Mouse (Mus musculus) hindbrain, postnatal 0 days (tissue): ENCODE data around the gene Syne2. TPM values are rescaled to one million over a fixed set of nuclear protein-coding genes. Genes with fewer than 3 reads are reported as not detected.

Experiments used
- ATAC-seq: fragments of 200-750 bp; cut with Nextera tagmentation; 2 replicates; pipeline ENCODE4 v1.8.0; 2017; ENCODE audit warnings: mild to moderate bottlenecking, moderate TSS enrichment, moderate library complexity
- DNase-seq: peaks from one replicate; pipeline ENCODE4 v3.0.0-alpha.2; 2015; ENCODE audit warnings: low spot score
- H3K27ac ChIP-seq: fragments of 300-500 bp; sonication (generic); 2 replicates; pipeline ENCODE4 v1.5.1; 2014; ENCODE audit warnings: mild to moderate bottlenecking
- H3K27me3 ChIP-seq: fragments of 300-500 bp; sonication (generic); 2 replicates; pipeline ENCODE4 v1.6.1; 2014; ENCODE audit warnings: low read length, mixed read lengths; ENCODE audit not compliant: insufficient read depth
- H3K36me3 ChIP-seq: fragments of 300-500 bp; sonication (generic); 2 replicates; pipeline ENCODE4 v1.6.1; 2014; ENCODE audit warnings: low read length, mixed read lengths; ENCODE audit not compliant: insufficient read depth
- H3K4me1 ChIP-seq: fragments of 300-500 bp; sonication (generic); 2 replicates; pipeline ENCODE4 v1.6.1; 2014; ENCODE audit warnings: antibody characterized with exemption, low read length, mixed read lengths; ENCODE audit not compliant: insufficient read depth
- H3K4me2 ChIP-seq: fragments of 300-500 bp; sonication (generic); 2 replicates; pipeline ENCODE4 v1.6.1; 2014; ENCODE audit warnings: low read depth, mild to moderate bottlenecking, low read length, moderate library complexity, mixed read lengths
- H3K4me3 ChIP-seq: fragments of 300-500 bp; sonication (generic); 2 replicates; pipeline ENCODE4 v1.5.1; 2014; ENCODE audit warnings: low read length
- H3K9ac ChIP-seq: fragments of 300-500 bp; sonication (generic); replicated peaks from 2 replicates; pipeline ENCODE4 v1.6.1; 2014; ENCODE audit warnings: mild to moderate bottlenecking, low read length, moderate library complexity, mixed read lengths
- H3K9me3 ChIP-seq: fragments of 300-500 bp; sonication (generic); 2 replicates; pipeline ENCODE4 v1.6.1; 2016; ENCODE audit warnings: low read length, mixed read lengths
- CTCF ChIP-seq: IDR thresholded peaks from 2 replicates; pipeline ENCODE4 v1.5.1; 2016; ENCODE audit warnings: antibody characterized with exemption, control low read depth, low read depth
- WGBS: fragments of 180-500 bp; shearing (Covaris S2); extraction: QIAGEN DNeasy Blood & Tissue Kit; methylation state at CpG from one replicate; pipeline ENCODE4 v1.1.7; 2014; 5-methylcytosine and 5-hydroxymethylcytosine counted together
- polyA plus RNA-seq: library from polyadenylated mRNA; unstranded; fragments of >200 nt; fragmentation: Nextera tagmentation; extraction: Ambion mirVana; gene quantifications from 2 replicates; pipeline ENCODE4 v1.2.1, GENCODE M21; 2015
- total RNA-seq: library from RNA; depleted of rRNA; stranded (reverse); fragments of >200 nt; gene quantifications from 2 replicates; pipeline ENCODE4 v1.2.3, GENCODE M21; 2014

Gene Syne2
- total and polyA plus RNA-seq, 2 experiments from 2014 or later, result 26.1 to 39.3 TPM

- TF ChIP-seq CTCF, result peak; percentile 71
These were observed 101.0 kb downstream of the Syne2 start for GRCm38 (mm10) chr12:75918914-75919313.

GRCm38 (mm10) chr12:75922900-75923299 lies 105.0 kb downstream of the Syne2 start:
- Histone ChIP-seq H3K4me3 (no peak overlapping the region), H3K9me3 (no peaks in the 10 kb centered on the region), H3K9ac (no peak overlapping the region), H3K4me1 (no peaks in the 10 kb centered on the region), H3K27ac (no peak overlapping the region), H3K4me2 (no peak overlapping the region), H3K36me3 (peaks cover 11% of the 10 kb centered on the region; the same call in 1 of the 2 replicates), H3K27me3 (no peaks in the 10 kb centered on the region)
- no peak for TF ChIP-seq CTCF
- WGBS, result 52% methylated on average over 11 of the region's 11 CpGs
- ATAC-seq (0 out of 2 replicates have a peak, but pooled peaks have one; percentile 69), DNase-seq (peak; percentile 8)

More at GRCm38 (mm10) chr12:75918914-75919313, 101.0 kb downstream of the Syne2 start:
- 56% methylated on average over 6 of the region's 6 CpGs for WGBS
- Histone ChIP-seq H3K27ac (no peak overlapping the region), H3K36me3 (no peaks in the 10 kb centered on the region; the same call in 1 of the 2 replicates), H3K4me1 (no peaks in the 10 kb centered on the region), H3K27me3 (no peaks in the 10 kb centered on the region), H3K9me3 (no peaks in the 10 kb centered on the region), H3K4me2 (no peak overlapping the region), H3K4me3 (no peak overlapping the region), H3K9ac (no peak overlapping the region)
- DNase-seq, result peak; percentile 82
- ATAC-seq, result no peak

GRCm38 (mm10) chr12:75924852-75925251 lies 106.9 kb downstream of the Syne2 start:
- no peak overlapping the region for H3K27ac ChIP-seq
- H3K36me3 ChIP-seq, result peaks cover 11% of the 10 kb centered on the region; the same call in 1 of the 2 replicates
- DNase-seq (no peak), ATAC-seq (no peak)
- H3K27me3 ChIP-seq, result no peaks in the 10 kb centered on the region
- H3K4me3 ChIP-seq, result no peak overlapping the region
- H3K9me3 ChIP-seq, result no peaks in the 10 kb centered on the region
- no peak overlapping the region for H3K4me2 ChIP-seq
- no peak for TF ChIP-seq CTCF
- no peak overlapping the region for H3K9ac ChIP-seq
- H3K4me1 ChIP-seq, result no peaks in the 10 kb centered on the region
- 91% methylated on average over 11 of the region's 11 CpGs for WGBS

- Histone ChIP-seq H3K4me3 (no peak overlapping the region), H3K4me1 (no peaks in the 10 kb centered on the region), H3K9me3 (no peaks in the 10 kb centered on the region), H3K36me3 (peaks cover 20% of the 10 kb centered on the region; the same call in 1 of the 2 replicates), H3K27me3 (no peaks in the 10 kb centered on the region), H3K4me2 (no peak overlapping the region), H3K27ac (no peak overlapping the region), H3K9ac (no peak overlapping the region)
- TF ChIP-seq CTCF, result no peak
- 94% methylated on average over 1 of the region's 1 CpGs for WGBS
- no peak for ATAC-seq
- no peak for DNase-seq
These were observed 109.7 kb downstream of the Syne2 start for GRCm38 (mm10) chr12:75927596-75927995.

- ATAC-seq (no peak), DNase-seq (no peak)
- H3K27ac ChIP-seq, result no peak overlapping the region
- no peaks in the 10 kb centered on the region for H3K27me3 ChIP-seq
- H3K4me2 ChIP-seq, result no peak overlapping the region
- no peaks in the 10 kb centered on the region for H3K4me1 ChIP-seq
- no peak for TF ChIP-seq CTCF
- WGBS, result 86% methylated on average over 4 of the region's 4 CpGs
- H3K36me3 ChIP-seq, result peaks cover 9% of the 10 kb centered on the region; the same call in 1 of the 2 replicates
- no peak overlapping the region for H3K9ac ChIP-seq
- H3K9me3 ChIP-seq, result no peaks in the 10 kb centered on the region
- H3K4me3 ChIP-seq, result no peak overlapping the region
These were observed 115.6 kb downstream of the Syne2 start for GRCm38 (mm10) chr12:75933561-75933960.

- DNase-seq (peak; percentile 6), ATAC-seq (no peak)
- H3K9me3 ChIP-seq, result no peaks in the 10 kb centered on the region
- H3K4me2 ChIP-seq, result no peak overlapping the region
- no peaks in the 10 kb centered on the region for H3K4me1 ChIP-seq
- H3K9ac ChIP-seq, result no peak overlapping the region
- no peak overlapping the region for H3K27ac ChIP-seq
- no peak overlapping the region for H3K4me3 ChIP-seq
- TF ChIP-seq CTCF, result peak; percentile 68
- no peaks in the 10 kb centered on the region for H3K36me3 ChIP-seq
- H3K27me3 ChIP-seq, result no peaks in the 10 kb centered on the region
- 60% methylated on average over 5 of the region's 5 CpGs for WGBS
These were observed 133.4 kb downstream of the Syne2 start for GRCm38 (mm10) chr12:75951328-75951727.

- WGBS, result 93% methylated on average over 1 of the region's 1 CpGs
These were observed 134.1 kb downstream of the Syne2 start for GRCm38 (mm10) chr12:75952011-75952410.

More at GRCm38 (mm10) chr12:75952011-75952410, 134.1 kb downstream of the Syne2 start:
- DNase-seq, result no peak
- Histone ChIP-seq H3K4me3 (no peak overlapping the region), H3K27ac (no peak overlapping the region), H3K9me3 (no peaks in the 10 kb centered on the region), H3K4me2 (no peak overlapping the region), H3K4me1 (no peaks in the 10 kb centered on the region), H3K9ac (no peak overlapping the region), H3K27me3 (no peaks in the 10 kb centered on the region), H3K36me3 (no peaks in the 10 kb centered on the region)
- peak; percentile 18; the same call in 1 of the 2 replicates for TF ChIP-seq CTCF
- ATAC-seq, result no peak
